Mouse (Mus musculus): ENCODE data around the gene Lmod2.

The Lmod2 gene

DNA sequence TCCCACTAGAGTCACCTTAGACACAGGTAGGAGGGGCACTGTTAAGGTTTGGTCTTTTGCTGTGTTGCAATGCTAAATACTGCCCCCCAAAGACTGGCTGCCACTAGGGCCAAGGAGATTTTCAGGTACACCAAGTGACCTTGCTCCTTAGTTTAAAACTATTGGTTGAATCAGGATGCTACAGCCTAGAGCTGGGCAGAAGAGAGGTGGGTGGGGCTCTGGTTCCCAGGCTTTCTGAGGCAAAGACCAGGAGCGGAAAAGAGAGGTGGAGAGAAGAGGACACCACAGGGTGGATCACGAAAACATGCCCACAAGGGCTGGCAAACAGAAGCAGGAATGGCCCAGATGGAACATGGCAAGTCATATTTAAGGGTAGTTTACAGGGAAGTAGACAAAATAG, 44.6 kb downstream of the Lmod2 start:
- DNase-seq (ENCODE audit: low read depth, low spot score): no peak

GRCm38 (mm10) chr6:24642960-24643359, 45.4 kb downstream of the Lmod2 start:
- no peak for DNase-seq (ENCODE audit: low read depth, low spot score)

DNA sequence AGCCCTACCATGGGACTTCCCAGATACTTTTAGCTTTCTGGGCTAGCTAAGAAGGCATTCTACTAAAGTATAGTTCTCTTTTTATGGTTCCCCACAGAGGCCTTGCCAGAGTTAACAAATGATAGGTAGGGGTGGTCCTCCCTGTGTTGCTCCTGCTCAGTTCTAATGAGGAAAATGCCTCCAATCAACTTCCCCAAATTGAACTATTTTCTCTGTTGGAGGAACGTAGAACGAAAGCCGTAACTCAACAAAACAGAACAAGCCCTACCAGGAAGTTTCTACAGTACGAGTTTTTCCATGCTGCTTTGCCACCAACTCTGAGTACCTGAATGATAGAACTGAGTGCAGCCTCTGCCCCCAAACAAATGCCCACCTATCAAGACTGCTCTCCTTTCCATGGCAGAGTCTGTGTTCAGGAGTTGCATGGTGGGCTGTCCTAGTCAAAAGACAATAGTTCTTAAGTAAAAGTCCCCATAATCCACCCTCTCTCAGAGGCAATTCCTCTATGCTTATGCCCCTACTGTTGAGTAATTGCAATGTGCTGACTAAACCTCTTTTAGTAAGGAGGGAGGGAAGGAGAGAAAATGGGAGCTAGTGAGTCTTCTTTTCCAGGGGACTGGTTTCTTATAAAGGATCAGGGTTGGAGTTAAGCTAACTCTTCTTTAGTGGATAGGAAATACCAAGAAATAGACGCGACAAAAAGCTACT, 47.9 kb downstream of the Lmod2 start:
- DNase-seq (ENCODE audit: low read depth, low spot score): no peak

DNA sequence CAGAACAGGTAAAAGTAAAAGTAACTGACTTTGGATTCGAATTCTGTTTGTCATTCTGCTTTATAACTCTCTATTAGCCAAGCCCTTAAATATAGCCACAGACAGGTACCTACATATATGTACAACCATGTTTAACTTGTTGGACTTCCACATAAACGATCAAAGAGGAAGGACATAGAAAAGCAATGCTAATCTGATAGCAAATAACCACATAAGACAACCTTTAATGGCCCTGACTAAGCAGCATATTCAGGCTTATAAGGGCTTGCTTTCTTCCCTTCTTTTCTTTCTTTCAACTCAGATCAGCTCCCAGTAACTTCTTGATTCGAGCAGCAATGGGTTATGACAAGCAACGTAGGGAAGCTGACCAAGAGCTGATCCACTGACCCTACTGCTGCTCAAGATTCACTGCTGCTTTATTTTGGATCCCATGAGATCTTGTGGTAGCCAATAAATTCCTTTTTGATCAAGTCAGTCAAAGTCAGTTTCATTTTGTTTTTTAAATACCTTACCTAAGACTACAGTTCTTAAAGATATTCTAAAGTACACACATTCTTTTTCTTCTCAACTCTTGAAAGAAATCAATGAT, 49.6 kb downstream of the Lmod2 start:
- DNase-seq (ENCODE audit: low read depth, low spot score): no peak

- DNase-seq (ENCODE audit: low read depth, low spot score): no peak
These were observed 50.8 kb downstream of the Lmod2 start for GRCm38 (mm10) chr6:24648403-24648802.

DNA sequence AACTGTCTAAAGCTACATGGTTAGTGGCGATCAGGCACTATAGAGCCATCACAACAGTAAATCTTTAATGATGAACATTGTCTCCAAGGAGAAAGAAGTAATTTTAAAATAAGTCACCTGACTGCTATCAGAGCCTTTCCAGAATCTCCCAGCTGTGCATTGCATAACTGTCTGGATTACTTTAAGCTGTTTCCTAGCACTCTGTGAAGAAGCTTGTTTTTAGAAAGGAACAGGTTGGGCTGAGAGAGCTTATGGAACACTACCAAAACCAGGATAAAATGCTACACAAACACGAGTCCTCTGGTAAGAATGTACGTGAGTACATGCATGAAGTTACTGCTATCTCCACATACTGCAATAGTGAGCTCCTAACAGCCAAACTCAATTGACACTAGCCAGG, 53.2 kb downstream of the Lmod2 start:
- no peak for DNase-seq (ENCODE audit: low read depth, low spot score)

- no peak for DNase-seq (ENCODE audit: low read depth, low spot score)
These were observed 54.0 kb downstream of the Lmod2 start for GRCm38 (mm10) chr6:24651538-24651937.
